Mouse (Mus musculus): ENCODE data around the gene Tex12.

DNA sequence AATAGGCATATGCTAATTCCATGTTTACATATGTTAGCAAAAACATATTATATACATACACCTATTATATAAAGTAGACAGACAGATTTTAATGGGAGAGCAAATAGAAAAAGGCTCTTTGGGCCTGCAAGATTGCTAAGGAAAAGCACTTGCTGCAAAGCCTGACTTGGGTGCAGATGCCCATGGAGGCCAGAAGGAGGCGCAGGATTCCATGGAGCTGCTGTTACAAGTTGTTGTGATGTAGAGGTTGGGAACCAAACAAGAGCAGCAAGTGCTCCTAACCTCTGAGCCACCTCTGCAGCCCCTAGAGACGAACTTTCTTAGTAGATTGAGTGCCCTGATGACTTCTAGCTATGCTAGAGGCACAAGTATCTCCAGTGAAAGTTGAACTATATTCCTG, 42.3 kb downstream of the Tex12 start:
- TF ChIP-seq POLR2A (IDR thresholded peaks at IDR 0.05; ENCODE audit: borderline replicate concordance, control insufficient read depth, low read depth, low read length) (no peak), CTCF (IDR thresholded peaks at IDR 0.05; ENCODE audit: control insufficient read depth, insufficient read depth, low read length) (peak; percentile 65)
